Mouse (Mus musculus) liver, embryonic 14.5 days (tissue): ENCODE measurements around the gene Wbp2. TPM values are rescaled to one million over a fixed set of nuclear protein-coding genes. Genes with fewer than 3 reads are reported as not detected.

Experiments used
- ATAC-seq: fragments of 200-750 bp; cut with Nextera tagmentation; 2 replicates; pipeline ENCODE4 v1.8.0; 2017; ENCODE audit warnings: moderate number of reproducible peaks, mild to moderate bottlenecking, moderate library complexity; ENCODE audit not compliant: insufficient read depth
- DNase-seq, 3 experiments: peaks; one replicate each; pipeline ENCODE4 v3.0.0-alpha.2; 2012 to 2013; ENCODE audit warnings: low read depth in 3 of 3, low spot score in 3 of 3
- H3K27ac ChIP-seq: fragments of 300-500 bp; sonication (generic); 2 replicates; pipeline ENCODE4 v1.5.1; 2014; ENCODE audit warnings: moderate library complexity, mild to moderate bottlenecking, control low read depth, inconsistent platforms
- H3K27me3 ChIP-seq: fragments of 300-500 bp; sonication (generic); 2 replicates; pipeline ENCODE4 v1.6.1; 2014; ENCODE audit warnings: mild to moderate bottlenecking, low read length, moderate library complexity; ENCODE audit not compliant: control insufficient read depth, insufficient read depth
- H3K36me3 ChIP-seq: fragments of 300-500 bp; sonication (generic); replicated peaks from 2 replicates; pipeline ENCODE4 v1.6.1; 2014; ENCODE audit warnings: low read depth; ENCODE audit not compliant: control insufficient read depth, insufficient read depth
- H3K4me1 ChIP-seq, 2 experiments: fragments of 200-500 bp in 1 of 2; fragments of 300-500 bp in 1 of 2; sonication (generic) in 1 of 2; replicated peaks; 2 replicates each; pipeline ENCODE4 v1.6.1; 2012 to 2014; ENCODE audit warnings: antibody characterized with exemption in 1 of 2, inconsistent platforms in 1 of 2, low read length in 1 of 2; ENCODE audit not compliant: control insufficient read depth in 2 of 2, insufficient read depth in 2 of 2
- H3K4me2 ChIP-seq: fragments of 300-500 bp; sonication (generic); 2 replicates; pipeline ENCODE4 v1.6.1; 2014; ENCODE audit warnings: low read depth, mild to moderate bottlenecking, control low read depth, moderate library complexity
- H3K4me3 ChIP-seq, 2 experiments: fragments of 200-500 bp in 1 of 2; fragments of 300-500 bp in 1 of 2; sonication (generic) in 1 of 2; 2 replicates each; pipeline ENCODE4 v1.5.1; 2012 to 2014; ENCODE audit warnings: low read depth in 2 of 2, low read length in 2 of 2, mild to moderate bottlenecking in 2 of 2, control low read depth in 1 of 2, inconsistent platforms in 1 of 2, moderate library complexity in 1 of 2; ENCODE audit not compliant: insufficient read depth in 1 of 2
- H3K9ac ChIP-seq: fragments of 300-500 bp; sonication (generic); replicated peaks from 2 replicates; pipeline ENCODE4 v1.6.1; 2014; ENCODE audit warnings: mild to moderate bottlenecking, control low read depth, moderate library complexity
- H3K9me3 ChIP-seq: fragments of 300-500 bp; sonication (generic); 2 replicates; pipeline ENCODE4 v1.6.1; 2016; ENCODE audit warnings: low read length, mixed read lengths; ENCODE audit not compliant: control insufficient read depth
- CTCF ChIP-seq: IDR thresholded peaks from 2 replicates; pipeline ENCODE4 v1.5.1; 2016; ENCODE audit warnings: antibody characterized with exemption, low read depth, control low read depth
- EP300 ChIP-seq: IDR thresholded peaks from 2 replicates; pipeline ENCODE4 v1.6.1; 2016; ENCODE audit warnings: antibody characterized with exemption, low read depth
- WGBS: fragments of 180-500 bp; shearing (Covaris S2); extraction: QIAGEN DNeasy Blood & Tissue Kit; methylation state at CpG from one replicate; pipeline ENCODE4 v1.1.7; 2014; ENCODE audit not compliant: insufficient replicate concordance; 5-methylcytosine and 5-hydroxymethylcytosine counted together
- polyA plus RNA-seq, 2 experiments: library from polyadenylated mRNA; depleted of rRNA in 1 of 2; stranded (reverse) in 1 of 2; unstranded in 1 of 2; fragments of >200 nt; fragmentation: Nextera tagmentation in 1 of 2; extraction: Ambion mirVana in 1 of 2; gene quantifications; 2 replicates each; pipeline versions ENCODE4 v1.2.1 to v1.2.3; 2012 to 2014

The Wbp2 gene
- polyA plus RNA-seq, 2 experiments, result 46.2 to 74.5 TPM

DNA sequence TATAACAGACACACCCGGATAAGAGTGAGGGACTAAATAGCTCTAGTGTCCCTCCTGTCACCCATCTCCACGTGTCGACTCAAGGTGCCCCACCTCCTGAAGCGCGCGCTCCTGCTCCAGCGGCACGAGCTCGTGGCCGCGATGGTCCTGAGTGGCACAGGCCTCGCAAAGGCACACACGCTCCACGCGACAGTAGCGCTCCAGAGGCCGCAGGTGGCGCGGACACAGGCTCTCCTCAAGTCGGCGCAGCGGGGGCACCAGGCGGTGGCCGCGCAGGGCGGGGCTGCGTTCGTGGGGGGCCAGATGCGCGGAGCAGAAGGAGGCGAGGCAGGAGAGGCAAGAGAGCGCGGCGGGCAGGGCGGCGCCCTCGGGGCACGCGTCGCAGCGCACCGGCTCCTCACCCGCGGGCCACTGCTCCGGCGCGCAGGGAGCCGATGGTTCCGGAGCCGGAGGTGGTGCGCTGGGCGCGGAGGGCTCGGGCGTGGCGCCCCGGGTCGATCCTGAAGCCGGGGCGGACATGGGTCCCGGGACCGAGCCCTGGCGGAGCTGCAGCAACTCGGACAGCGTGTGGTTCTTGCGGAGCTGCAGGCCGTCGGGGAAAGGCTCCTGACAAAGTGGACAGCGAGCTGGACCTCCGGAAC lies 22.8 kb upstream of the Wbp2 start:
- under 1% methylated on average over 68 of the region's 70 CpGs for WGBS
- Histone ChIP-seq H3K9me3 (no peaks in the 10 kb centered on the region), H3K4me1 (peaks cover 1 to 7% of the 10 kb centered on the region in 2 experiments; a peak in 3 of 4 replicates), H3K36me3 (no peaks in the 10 kb centered on the region), H3K4me2 (peak overlapping the region; percentile 56), H3K27me3 (peaks cover 38% of the 10 kb centered on the region), H3K4me3 (peak overlapping the region; percentile 26 to 50), H3K27ac (no peak overlapping the region), H3K9ac (peak overlapping the region; percentile 25; the same call in 1 of the 2 replicates)
- ATAC-seq (peak; percentile 11; the same call in 1 of the 2 replicates), DNase-seq (no peak)
- TF ChIP-seq EP300 (no peak), CTCF (no peak)

DNA sequence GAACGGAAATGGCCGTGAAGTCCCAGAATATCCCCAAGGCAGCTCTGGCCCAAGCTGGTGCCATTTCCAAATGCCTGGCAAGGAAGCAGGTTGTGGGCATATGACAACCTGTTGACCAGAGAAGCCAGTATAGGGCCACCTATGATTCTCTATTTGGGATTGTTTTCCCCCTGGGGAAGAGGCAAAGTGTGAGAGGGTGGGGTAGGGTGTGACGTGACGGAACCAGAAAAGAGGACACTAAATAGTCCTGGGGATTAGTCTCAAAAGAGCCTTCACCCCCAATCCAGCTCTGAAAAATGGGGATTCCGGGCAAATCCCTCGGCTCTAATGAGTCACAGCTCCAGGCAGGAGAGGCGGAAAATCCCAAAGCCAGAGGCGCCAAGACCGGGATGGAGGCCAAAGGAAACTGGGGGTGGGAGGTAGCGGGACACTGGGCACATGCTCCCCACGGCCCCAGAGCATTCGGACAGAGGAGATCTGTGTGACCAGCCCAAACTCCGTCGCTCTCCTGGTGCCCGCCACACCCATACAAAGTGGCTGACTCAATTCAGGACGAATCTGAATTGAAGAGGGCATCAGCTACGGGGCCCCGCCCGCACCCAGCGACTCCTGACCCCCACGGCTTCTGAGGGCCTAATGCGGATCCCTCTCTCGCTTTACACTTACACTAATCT lies 21.8 kb upstream of the Wbp2 start:
- DNase-seq, result no peak
- Histone ChIP-seq H3K27me3 (peaks cover 38% of the 10 kb centered on the region), H3K27ac (no peak overlapping the region), H3K4me3 (peak overlapping the region in 1 of 2 experiments; percentile 25; a peak in 1 of 4 replicates), H3K4me1 (peaks cover 2 to 15% of the 10 kb centered on the region in 2 experiments; a peak in 3 of 4 replicates), H3K36me3 (no peaks in the 10 kb centered on the region), H3K4me2 (peak overlapping the region; percentile 56), H3K9ac (no peak overlapping the region), H3K9me3 (no peaks in the 10 kb centered on the region)
- no peak for ATAC-seq
- no peak for TF ChIP-seq CTCF
- TF ChIP-seq EP300, result no peak
- 22% methylated on average over 23 of the region's 23 CpGs for WGBS

DNA sequence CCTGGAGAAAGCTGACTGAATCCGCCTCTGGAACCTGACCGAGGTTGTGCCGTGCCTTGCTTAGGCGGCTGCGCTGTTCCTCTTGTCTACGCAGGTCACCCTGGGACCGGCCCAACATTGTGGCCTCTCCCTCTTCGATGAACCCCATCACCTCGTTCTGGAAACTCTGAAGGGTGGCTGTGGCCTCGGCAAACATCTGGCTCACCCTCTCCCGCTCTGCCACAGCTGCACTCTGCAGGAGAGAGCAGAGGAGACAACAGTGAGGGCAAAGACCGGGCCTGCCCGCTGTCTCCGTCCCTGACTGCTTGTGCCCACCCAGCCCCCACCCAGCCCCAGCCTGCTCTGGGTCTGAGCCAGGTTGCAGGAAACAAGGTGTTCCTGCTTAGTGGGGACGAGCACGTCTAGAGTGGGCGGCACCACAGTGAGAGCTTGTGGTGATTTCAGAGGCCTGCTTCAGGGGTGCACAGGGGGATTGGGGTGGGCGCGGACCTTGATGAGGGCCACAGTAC lies 21.0 kb upstream of the Wbp2 start:
- H3K4me1 ChIP-seq, result peaks cover 2 to 17% of the 10 kb centered on the region in 2 experiments; a peak in 3 of 4 replicates
- DNase-seq, result no peak
- 62% methylated on average over 19 of the region's 19 CpGs for WGBS

DNA sequence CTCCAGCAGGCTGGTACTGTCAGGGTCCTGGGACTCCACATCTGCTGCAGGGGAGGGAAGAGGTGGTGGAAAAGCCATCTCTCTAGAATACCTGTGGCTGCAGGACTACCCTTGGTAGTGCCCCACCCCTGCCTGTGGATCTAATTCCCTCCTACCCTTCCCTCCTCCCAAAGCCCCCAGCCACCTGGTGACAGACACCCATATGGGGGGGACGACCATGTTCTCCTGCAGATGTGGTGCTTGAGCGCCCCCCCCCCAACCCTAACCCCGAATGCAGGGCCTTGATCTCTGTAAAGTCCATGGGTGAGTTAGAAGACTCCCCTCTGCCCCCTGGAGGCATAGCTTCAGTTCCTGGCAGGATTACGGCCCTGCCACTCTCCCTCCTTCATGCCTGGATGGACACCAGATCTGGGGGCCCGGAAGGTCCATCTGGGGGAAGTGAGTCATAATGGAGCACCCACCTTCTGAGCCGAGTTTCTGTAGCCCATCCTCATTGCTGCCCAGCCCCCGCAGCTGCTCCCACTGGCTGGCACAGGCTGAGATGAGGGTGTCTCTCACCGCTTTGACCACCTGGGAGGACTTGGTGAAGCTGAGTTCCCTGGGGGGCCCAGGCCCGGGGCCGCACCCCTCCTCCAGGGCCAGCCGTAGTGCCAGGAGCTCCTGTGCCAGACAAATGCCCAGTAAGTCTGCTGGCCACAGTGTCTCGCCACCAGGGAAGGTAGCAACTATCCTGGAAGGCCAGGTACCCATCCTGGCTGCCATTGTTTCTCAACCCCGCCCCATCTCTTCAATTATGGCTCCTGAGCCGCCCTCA lies 20.4 kb upstream of the Wbp2 start:
- TF ChIP-seq EP300 (no peak), CTCF (peak; percentile 42)
- 37% methylated on average over 14 of the region's 14 CpGs for WGBS
- peaks cover 38% of the 10 kb centered on the region for H3K27me3 ChIP-seq
- no peak overlapping the region for H3K27ac ChIP-seq
- H3K4me1 ChIP-seq, result peaks cover 5 to 20% of the 10 kb centered on the region in 2 experiments
- no peaks in the 10 kb centered on the region for H3K36me3 ChIP-seq
- no peaks in the 10 kb centered on the region for H3K9me3 ChIP-seq
- H3K4me3 ChIP-seq, result no peak overlapping the region
- no peak for DNase-seq
- H3K4me2 ChIP-seq, result no peak overlapping the region
- ATAC-seq, result no peak
- no peak overlapping the region for H3K9ac ChIP-seq

More for the DNA sequence above, 21.0 kb upstream of the Wbp2 start:
- Histone ChIP-seq H3K9ac (no peak overlapping the region), H3K9me3 (no peaks in the 10 kb centered on the region), H3K27ac (no peak overlapping the region), H3K36me3 (no peaks in the 10 kb centered on the region), H3K27me3 (peaks cover 38% of the 10 kb centered on the region), H3K4me2 (peak overlapping the region; percentile 56; the same call in 1 of the 2 replicates), H3K4me3 (no peak overlapping the region)
- ATAC-seq, result no peak
- TF ChIP-seq EP300, result no peak
- no peak for TF ChIP-seq CTCF
